Mouse (Mus musculus) ES-Bruce4 (cell line): ENCODE data around the gene Pold3. TPM values are rescaled to one million over a fixed set of nuclear protein-coding genes. Genes with fewer than 3 reads are reported as not detected.

Source experiments
- H3K27ac ChIP-seq: 2 replicates; pipeline ENCODE4 v1.5.1; 2012; ENCODE audit warnings: low read length, inconsistent platforms; ENCODE audit not compliant: insufficient read depth
- H3K27me3 ChIP-seq: 2 replicates; pipeline ENCODE4 v1.6.1; 2012; ENCODE audit warnings: mild to moderate bottlenecking, low read length, inconsistent platforms; ENCODE audit not compliant: control insufficient read depth, poor library complexity, insufficient read depth, severe bottlenecking
- H3K36me3 ChIP-seq: 2 replicates; pipeline ENCODE4 v1.6.1; 2012; ENCODE audit warnings: inconsistent platforms, mild to moderate bottlenecking, low read length, moderate library complexity; ENCODE audit not compliant: control insufficient read depth, poor library complexity, insufficient read depth, severe bottlenecking
- H3K4me1 ChIP-seq: one replicate; pipeline ENCODE4 v1.8.1; 2011; ENCODE audit warnings: low read length; ENCODE audit not compliant: control insufficient read depth, insufficient read depth
- H3K4me3 ChIP-seq: 2 replicates; pipeline ENCODE4 v1.5.1; 2011; ENCODE audit warnings: low read depth, mild to moderate bottlenecking, low read length
- H3K9ac ChIP-seq: 2 replicates; pipeline ENCODE4 v1.6.1; 2012; ENCODE audit warnings: low read depth, mild to moderate bottlenecking, inconsistent platforms; ENCODE audit not compliant: poor library complexity, severe bottlenecking
- H3K9me3 ChIP-seq: replicated peaks from 2 replicates; pipeline ENCODE4 v1.6.1; 2012; ENCODE audit warnings: mild to moderate bottlenecking, low read length, inconsistent platforms; ENCODE audit not compliant: control insufficient read depth, poor library complexity, insufficient read depth, severe bottlenecking
- CTCF ChIP-seq: IDR thresholded peaks from one replicate; pipeline ENCODE4 v1.8.1; 2011; ENCODE audit warnings: low read depth, low read length
- EP300 ChIP-seq: IDR thresholded peaks from 2 replicates; pipeline ENCODE4 v1.6.1; 2011; ENCODE audit warnings: low read depth, low read length; ENCODE audit not compliant: insufficient read depth
- POLR2A ChIP-seq: IDR thresholded peaks from one replicate; pipeline ENCODE4 v1.8.1; 2011; ENCODE audit warnings: low read length; ENCODE audit not compliant: insufficient read depth
- polyA plus RNA-seq: library from polyadenylated mRNA; stranded (reverse); fragments of >200 nt; gene quantifications from 2 replicates; pipeline ENCODE4 v1.2.4, GENCODE M21; 2011; ENCODE audit warnings: low read depth; ENCODE audit not compliant: missing spikeins, insufficient read depth, insufficient read length

Pold3 gene
- polyA plus RNA-seq, 1 experiment, result 87.8 TPM

DNA sequence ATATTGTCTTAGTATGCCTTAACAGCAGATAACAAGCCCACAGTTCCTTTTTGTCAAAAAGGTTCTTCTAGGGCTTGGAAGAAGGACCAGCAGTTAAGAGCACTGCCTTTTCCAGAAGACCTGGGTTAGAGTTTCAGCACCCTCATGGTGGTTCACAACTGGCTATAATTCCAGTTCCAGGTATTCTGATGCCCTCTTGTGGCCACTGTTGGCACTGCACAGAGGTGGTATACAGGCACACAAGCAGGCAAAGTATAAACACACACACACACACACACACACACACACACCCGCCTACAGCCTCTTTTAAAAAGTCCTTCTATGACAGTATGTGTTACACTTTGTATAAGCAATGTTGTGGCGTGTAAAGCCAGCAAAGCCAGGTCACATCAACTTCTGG is 2.8 kb upstream of the Pold3 start:
- H3K9me3 ChIP-seq, result no peaks in the 10 kb centered on the region
- no peak overlapping the region for H3K27ac ChIP-seq
- TF ChIP-seq EP300 (no peak), POLR2A (no peak), CTCF (peak; percentile 58)
- no peaks in the 10 kb centered on the region for H3K36me3 ChIP-seq
- no peaks in the 10 kb centered on the region for H3K4me1 ChIP-seq
- no peaks in the 10 kb centered on the region for H3K27me3 ChIP-seq
- no peak overlapping the region for H3K9ac ChIP-seq
- no peak overlapping the region for H3K4me3 ChIP-seq

DNA sequence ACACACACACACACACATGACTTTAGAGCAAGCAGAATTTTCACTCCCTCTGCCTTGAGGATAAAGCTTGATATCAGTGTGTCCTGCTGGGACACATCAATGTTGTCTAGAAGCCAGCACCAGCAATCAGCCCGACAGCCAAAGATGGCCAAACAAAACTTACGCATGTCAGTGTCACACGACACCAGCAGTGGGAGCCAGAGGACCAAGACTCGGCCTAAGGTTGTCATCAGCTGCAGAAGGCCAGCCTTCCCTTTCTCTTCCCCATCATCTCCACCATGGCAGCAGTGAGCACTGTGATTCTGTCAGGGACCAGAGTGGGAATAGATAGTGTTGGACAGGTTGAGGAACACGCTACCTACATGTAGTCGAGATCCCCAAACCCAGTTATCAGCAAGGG is 2.1 kb upstream of the Pold3 start:
- Histone ChIP-seq H3K27me3 (no peaks in the 10 kb centered on the region), H3K27ac (no peak overlapping the region), H3K36me3 (no peaks in the 10 kb centered on the region), H3K4me1 (peaks cover 4% of the 10 kb centered on the region), H3K4me3 (no peak overlapping the region), H3K9me3 (no peaks in the 10 kb centered on the region), H3K9ac (no peak overlapping the region)
- TF ChIP-seq CTCF (peak; percentile 84), EP300 (no peak)

DNA sequence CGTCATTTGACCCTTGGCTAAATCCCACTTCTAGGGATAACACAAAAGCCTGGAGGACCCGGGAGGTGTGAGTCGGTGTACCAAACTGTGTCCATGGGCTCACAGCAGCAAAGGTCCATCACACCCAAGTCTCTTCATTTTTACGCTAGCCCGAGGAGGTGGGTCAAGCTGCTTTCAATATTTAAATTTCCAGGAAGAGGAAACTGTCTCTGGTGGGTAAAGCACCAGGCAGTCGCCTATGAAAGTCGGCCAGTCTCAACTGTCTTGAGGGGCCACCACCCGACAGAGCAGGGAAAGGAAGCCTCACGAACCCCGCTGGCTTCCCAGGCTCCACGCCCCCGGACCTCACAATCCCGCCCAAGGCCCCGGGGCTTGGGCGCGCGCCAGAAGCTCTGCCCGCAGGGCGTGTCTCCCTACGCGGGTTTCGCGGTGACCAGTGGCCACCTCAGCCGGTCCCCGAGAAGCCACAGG is 539 bp downstream of the Pold3 start:
- H3K4me1 ChIP-seq, result peaks cover 4% of the 10 kb centered on the region
- no peak for TF ChIP-seq CTCF
- no peak for TF ChIP-seq POLR2A
- TF ChIP-seq EP300, result no peak
- H3K27me3 ChIP-seq, result no peaks in the 10 kb centered on the region
- H3K27ac ChIP-seq, result no peak overlapping the region
- H3K9me3 ChIP-seq, result no peaks in the 10 kb centered on the region
- peak overlapping the region; percentile 70 for H3K4me3 ChIP-seq
- H3K9ac ChIP-seq, result peak overlapping the region; percentile 87
- H3K36me3 ChIP-seq, result no peaks in the 10 kb centered on the region

DNA sequence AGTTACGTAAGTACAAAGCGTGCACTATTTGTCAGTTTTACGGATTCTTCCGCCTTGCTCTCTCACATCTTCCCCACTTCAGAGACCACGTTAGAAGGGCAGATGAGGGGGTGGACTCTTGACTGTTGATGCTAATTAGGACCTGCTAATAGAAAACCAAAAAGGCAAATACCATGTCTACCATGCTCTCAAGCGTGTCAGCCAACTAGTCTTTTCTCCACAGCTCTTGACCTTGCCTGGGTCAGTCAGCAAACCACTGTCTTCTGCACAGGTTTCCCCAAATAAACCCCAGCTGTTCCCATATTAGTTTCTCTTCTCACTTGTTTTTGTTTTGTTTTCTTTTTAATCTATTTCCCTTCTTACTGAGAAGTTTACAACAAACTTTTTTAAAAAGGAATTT is 7.1 kb downstream of the Pold3 start:
- Histone ChIP-seq H3K27ac (no peak overlapping the region), H3K9ac (no peak overlapping the region), H3K4me3 (no peak overlapping the region), H3K9me3 (no peaks in the 10 kb centered on the region), H3K4me1 (peaks cover 4% of the 10 kb centered on the region), H3K36me3 (peaks cover 16% of the 10 kb centered on the region), H3K27me3 (no peaks in the 10 kb centered on the region)
- no peak for TF ChIP-seq CTCF
- no peak for TF ChIP-seq POLR2A
- TF ChIP-seq EP300, result no peak

DNA sequence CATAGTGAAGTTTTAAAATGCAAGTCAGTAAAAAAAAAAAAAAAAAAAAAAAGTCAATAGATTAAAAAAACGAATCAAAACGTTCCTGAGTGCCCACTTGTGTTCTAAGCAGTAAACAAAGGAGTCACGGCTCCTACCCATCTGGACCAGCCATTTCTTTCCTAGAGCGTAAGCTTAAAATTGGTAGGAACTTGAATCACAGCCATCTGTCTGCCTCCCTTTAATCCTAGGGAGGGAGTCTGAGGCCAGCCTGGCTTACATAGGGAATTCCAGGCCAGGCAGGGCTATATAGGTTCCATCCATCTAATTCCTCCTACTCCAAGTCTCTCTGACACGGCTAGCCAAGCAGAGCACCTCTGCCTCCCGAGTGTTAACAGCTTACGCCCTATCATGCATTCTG is 7.5 kb downstream of the Pold3 start:
- H3K4me1 ChIP-seq, result peaks cover under 1% of the 10 kb centered on the region
- no peaks in the 10 kb centered on the region for H3K27me3 ChIP-seq
- TF ChIP-seq POLR2A (no peak), CTCF (no peak)
- no peak overlapping the region for H3K9ac ChIP-seq
- H3K4me3 ChIP-seq, result no peak overlapping the region
- no peak overlapping the region for H3K27ac ChIP-seq
- H3K36me3 ChIP-seq, result peaks cover 16% of the 10 kb centered on the region
- no peaks in the 10 kb centered on the region for H3K9me3 ChIP-seq

DNA sequence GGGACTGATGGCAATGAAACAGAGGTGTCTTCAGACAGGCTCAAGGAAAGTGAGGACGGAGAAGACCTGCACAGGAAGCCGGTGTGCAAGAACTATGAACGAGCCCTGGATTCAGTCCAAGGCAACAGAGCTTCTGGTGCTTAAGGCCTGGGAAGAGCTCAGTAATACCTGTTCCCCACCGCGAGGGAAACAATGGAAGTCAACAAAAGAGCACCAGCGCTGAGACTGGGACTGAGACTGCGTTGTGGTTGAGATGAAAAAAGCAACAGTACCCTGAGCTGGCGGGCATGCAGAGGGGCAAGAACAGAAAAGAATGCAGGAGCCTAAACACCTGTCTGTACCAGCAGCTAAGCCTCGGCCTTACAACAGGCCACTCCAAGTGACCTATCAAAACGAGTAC is 9.9 kb downstream of the Pold3 start:
- no peaks in the 10 kb centered on the region for H3K27me3 ChIP-seq
- H3K9me3 ChIP-seq, result no peaks in the 10 kb centered on the region
- H3K27ac ChIP-seq, result no peak overlapping the region
- H3K36me3 ChIP-seq, result peaks cover 20% of the 10 kb centered on the region
- H3K9ac ChIP-seq, result no peak overlapping the region
- TF ChIP-seq CTCF (no peak), POLR2A (no peak), EP300 (no peak)
- H3K4me1 ChIP-seq, result no peaks in the 10 kb centered on the region
- H3K4me3 ChIP-seq, result no peak overlapping the region

DNA sequence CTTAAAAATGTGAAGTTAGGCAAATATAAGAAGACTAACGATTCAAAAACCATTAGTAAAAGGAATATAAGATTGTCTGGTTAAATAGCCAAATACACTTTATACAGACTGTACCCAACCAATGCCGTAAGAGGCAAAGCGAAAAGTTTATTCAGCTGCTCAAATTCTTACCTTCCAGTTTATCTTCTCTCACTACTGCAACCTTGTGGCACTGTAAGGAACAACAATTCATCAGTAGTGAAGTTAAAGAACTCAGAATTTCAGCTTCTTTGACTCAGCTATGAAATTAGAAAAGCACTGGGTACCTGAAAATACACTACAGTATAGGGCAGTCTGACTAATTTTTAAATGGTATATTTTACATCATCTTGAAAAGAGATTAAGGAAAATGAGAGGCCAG is 13.0 kb downstream of the Pold3 start:
- H3K36me3 ChIP-seq, result peaks cover 34% of the 10 kb centered on the region

More for the DNA sequence above, 13.0 kb downstream of the Pold3 start:
- Histone ChIP-seq H3K27me3 (no peaks in the 10 kb centered on the region), H3K9me3 (no peaks in the 10 kb centered on the region), H3K27ac (no peak overlapping the region), H3K9ac (no peak overlapping the region), H3K4me1 (no peaks in the 10 kb centered on the region), H3K4me3 (no peak overlapping the region)
- TF ChIP-seq EP300 (no peak), CTCF (peak; percentile 1)
